20 mouse cellular contexts compared by ENCODE assay signal in genomic region chr17:79143031-79143430, GRCm38 (mm10).
DNase-seq lines count a peak whose midpoint lies in the region; ATAC-seq and TF ChIP-seq lines count a peak whose summit lies in the region.
"Had no signal": no experiment of that assay in that cellular context is flagged by ENCODE, and none has a peak within 500 bp of the region (broad histone marks: within the 10 kb centered on the region; RNA-seq: fewer than 3 reads in every experiment).

No protein-coding gene starts in this region.

- H3K4me3 ChIP-seq in intestine, postnatal 0 days (ENCODE audit: low read depth, low read length) = no peak overlapping the region
- no peak overlapping the region for H3K4me3 ChIP-seq in intestine, embryonic 16.5 days (ENCODE audit: low read length)
- no peak overlapping the region for H3K4me3 ChIP-seq in lung, embryonic 14.5 days (ENCODE audit: low read depth, low read length)
- no peak overlapping the region for H3K4me3 ChIP-seq in stomach, postnatal 0 days (ENCODE audit: low read depth, low read length)
- H3K4me3 ChIP-seq: forebrain, embryonic 12.5 days; heart, embryonic 13.5 days; limb, embryonic 12.5 days; liver, embryonic 13.5 days; midbrain, embryonic 10.5 days; neural tube, embryonic 12.5 days had no signal

- no peak overlapping the region for H3K27ac ChIP-seq in intestine, postnatal 0 days (ENCODE audit: low read depth, low read length)
- no peak overlapping the region for H3K27ac ChIP-seq in intestine, embryonic 16.5 days (ENCODE audit: low read length)
- H3K27ac ChIP-seq in lung, embryonic 14.5 days (ENCODE audit: low read depth) = no peak overlapping the region
- H3K27ac ChIP-seq in stomach, postnatal 0 days (replicated peaks) = no peak overlapping the region
- H3K27ac ChIP-seq: forebrain, embryonic 12.5 days; heart, embryonic 13.5 days; limb, embryonic 12.5 days; liver, embryonic 13.5 days; macrophage; midbrain, embryonic 10.5 days; neural tube, embryonic 12.5 days had no signal

- H3K4me1 ChIP-seq in intestine, postnatal 0 days (replicated peaks; ENCODE audit: control insufficient read depth, insufficient read depth, low read length) = no peaks in the 10 kb centered on the region
- H3K4me1 ChIP-seq in intestine, embryonic 16.5 days (ENCODE audit: control insufficient read depth, insufficient read depth, low read length) = no peaks in the 10 kb centered on the region
- no peaks in the 10 kb centered on the region for H3K4me1 ChIP-seq in lung, embryonic 14.5 days (ENCODE audit: insufficient read depth)
- no peaks in the 10 kb centered on the region for H3K4me1 ChIP-seq in stomach, postnatal 0 days (replicated peaks; ENCODE audit: control insufficient read depth, insufficient read depth)
- H3K4me1 ChIP-seq: forebrain, embryonic 12.5 days; heart, embryonic 13.5 days; liver, embryonic 13.5 days; midbrain, embryonic 10.5 days; neural tube, embryonic 12.5 days had no signal

- TF ChIP-seq CTCF in intestine, postnatal 0 days (IDR thresholded peaks at IDR 0.05; ENCODE audit: low read depth) = peak; percentile 55
- peak; percentile 55 for TF ChIP-seq CTCF in lung, embryonic 14.5 days (IDR thresholded peaks at IDR 0.05; ENCODE audit: low read depth)
- TF ChIP-seq CTCF in stomach, postnatal 0 days (IDR thresholded peaks at IDR 0.05; ENCODE audit: low read depth) = peak; percentile 63

- WGBS in intestine, postnatal 0 days = 22% methylated on average over 1 of the region's 1 CpGs
- 35% methylated on average over 1 of the region's 1 CpGs for WGBS in intestine, embryonic 16.5 days
- 37% methylated on average over 1 of the region's 1 CpGs for WGBS in lung, embryonic 14.5 days
- 22% methylated on average over 1 of the region's 1 CpGs for WGBS in stomach, postnatal 0 days

- H3K9ac ChIP-seq in intestine, postnatal 0 days (ENCODE audit: low read depth, low read length) = no peak overlapping the region
- no peak overlapping the region for H3K9ac ChIP-seq in intestine, embryonic 16.5 days (ENCODE audit: low read depth, low read length)
- no peak overlapping the region for H3K9ac ChIP-seq in lung, embryonic 14.5 days
- no peak overlapping the region for H3K9ac ChIP-seq in stomach, postnatal 0 days (ENCODE audit: low read length)
- H3K9ac ChIP-seq: forebrain, embryonic 12.5 days; heart, embryonic 13.5 days; limb, embryonic 12.5 days; liver, embryonic 13.5 days; neural tube, embryonic 12.5 days had no signal

- no peak for ATAC-seq in intestine, postnatal 0 days
- ATAC-seq in intestine, embryonic 16.5 days = no peak
- ATAC-seq in lung, embryonic 14.5 days (ENCODE audit: insufficient read depth) = no peak
- no peak for ATAC-seq in stomach, postnatal 0 days (ENCODE audit: low FRiP score, low TSS enrichment)
- ATAC-seq: hindbrain, embryonic 16.5 days had no signal

- no peak for TF ChIP-seq EP300 in stomach, postnatal 0 days (optimal IDR thresholded peaks at IDR 0.05)

- H3K27me3 ChIP-seq in intestine, postnatal 0 days (replicated peaks; ENCODE audit: control insufficient read depth, insufficient read depth, low read length) = no peaks in the 10 kb centered on the region
- no peaks in the 10 kb centered on the region for H3K27me3 ChIP-seq in intestine, embryonic 16.5 days (replicated peaks; ENCODE audit: control insufficient read depth, insufficient read depth, low read length)
- H3K27me3 ChIP-seq in lung, embryonic 14.5 days (ENCODE audit: insufficient read depth, low read length) = no peaks in the 10 kb centered on the region
- no peaks in the 10 kb centered on the region for H3K27me3 ChIP-seq in stomach, postnatal 0 days (ENCODE audit: control insufficient read depth, insufficient read depth, low read length)
- H3K27me3 ChIP-seq: forebrain, embryonic 12.5 days; heart, embryonic 13.5 days; limb, embryonic 12.5 days; liver, embryonic 13.5 days; neural tube, embryonic 12.5 days had no signal

- no peak overlapping the region for H3K4me2 ChIP-seq in intestine, postnatal 0 days (replicated peaks; ENCODE audit: low read depth)
- H3K4me2 ChIP-seq in intestine, embryonic 16.5 days (ENCODE audit: low read depth, low read length) = no peak overlapping the region
- H3K4me2 ChIP-seq in lung, embryonic 14.5 days = no peak overlapping the region
- H3K4me2 ChIP-seq in stomach, postnatal 0 days (replicated peaks; ENCODE audit: low read depth) = no peak overlapping the region
- H3K4me2 ChIP-seq: forebrain, embryonic 12.5 days; heart, embryonic 13.5 days; limb, embryonic 12.5 days; liver, embryonic 13.5 days; neural tube, embryonic 12.5 days had no signal

- H3K9me3 ChIP-seq in intestine, postnatal 0 days (ENCODE audit: control insufficient read depth) = 0 out of 2 replicates have a peak, but pooled peaks cover 4% of the 10 kb centered on the region
- no peaks in the 10 kb centered on the region for H3K9me3 ChIP-seq in intestine, embryonic 16.5 days (ENCODE audit: control insufficient read depth, low read length)
- no peaks in the 10 kb centered on the region for H3K9me3 ChIP-seq in lung, embryonic 14.5 days (ENCODE audit: low read depth, low read length)
- H3K9me3 ChIP-seq in stomach, postnatal 0 days (ENCODE audit: control insufficient read depth, low read length) = no peaks in the 10 kb centered on the region
- H3K9me3 ChIP-seq: forebrain, embryonic 12.5 days; heart, embryonic 13.5 days; liver, embryonic 13.5 days; midbrain, embryonic 10.5 days; neural tube, embryonic 12.5 days had no signal

- peak; percentile 43 for DNase-seq in lung, embryonic 14.5 days
- DNase-seq in lung, adult 18-20 months = no peak
- peak; percentile 55 for DNase-seq in NIH3T3 (ENCODE audit: low read depth)
- no peak for DNase-seq in stomach, postnatal 0 days (ENCODE audit: low spot score)
- DNase-seq in thymus, postnatal 36 days = no peak
- DNase-seq: cerebellum, adult 8-10 months; heart, postnatal 4 days; kidney, adult 18-20 months; kidney, postnatal 36 days; liver, embryonic 13.5 days; right cerebral cortex, postnatal 4 days had no signal

- no peaks in the 10 kb centered on the region for H3K36me3 ChIP-seq in intestine, postnatal 0 days (ENCODE audit: control insufficient read depth, insufficient read depth)
- H3K36me3 ChIP-seq in intestine, embryonic 16.5 days (ENCODE audit: control insufficient read depth, insufficient read depth, low read length) = no peaks in the 10 kb centered on the region
- no peaks in the 10 kb centered on the region for H3K36me3 ChIP-seq in lung, embryonic 14.5 days (ENCODE audit: insufficient read depth)
- H3K36me3 ChIP-seq in stomach, postnatal 0 days (ENCODE audit: control insufficient read depth, insufficient read depth, low read length) = no peaks in the 10 kb centered on the region
- H3K36me3 ChIP-seq: forebrain, embryonic 12.5 days; heart, embryonic 13.5 days; limb, embryonic 12.5 days; liver, embryonic 13.5 days; midbrain, embryonic 10.5 days; neural tube, embryonic 12.5 days had no signal

Comparison
In these comparisons a context has a peak if more than half of its experiments do, and no peak if none do; other contexts are left out.
1. DNase-seq: peak in lung, embryonic 14.5 days (single experiment) and NIH3T3 (single experiment); none in lung, adult 18-20 months (0 of 2), stomach, postnatal 0 days (single experiment) and thymus, postnatal 36 days (0 of 2).
2. Peak in every context shown above with its lines, with median percentiles within 50 percentile points of each other: CTCF ChIP-seq.